Mouse (Mus musculus) stomach, postnatal 0 days (tissue): ENCODE measurements around the gene Rexo2.

Experiments used
- CTCF ChIP-seq: IDR thresholded peaks from 2 replicates; pipeline ENCODE4 v1.5.1; 2016; ENCODE audit warnings: antibody characterized with exemption, low read depth, mild to moderate bottlenecking, moderate library complexity
- EP300 ChIP-seq: optimal IDR thresholded peaks from 2 replicates; pipeline ENCODE3; 2016; ENCODE audit warnings: antibody characterized with exemption

DNA sequence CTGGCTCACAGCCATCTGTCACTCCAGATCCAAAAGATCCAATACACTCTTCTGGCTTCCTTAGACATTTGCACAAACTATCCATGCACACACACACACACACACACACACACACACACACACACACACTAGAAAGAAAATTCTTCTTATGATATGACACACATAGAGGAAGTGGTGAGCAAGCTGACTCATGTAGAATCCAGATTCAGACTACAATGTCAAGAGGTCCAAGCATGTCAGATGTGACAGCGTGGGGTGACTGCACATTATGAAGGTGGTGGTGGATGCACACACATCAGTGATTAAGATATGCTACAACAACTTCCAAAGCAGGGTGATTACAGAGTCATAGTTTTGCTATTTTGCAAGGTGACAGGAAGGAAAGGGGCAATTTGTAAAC is 36.5 kb downstream of the Rexo2 start:
- TF ChIP-seq CTCF (no peak), EP300 (no peak)
